Mouse (Mus musculus): ENCODE data around the gene Uqcc3.

GRCm38 (mm10) chr19:8898576-8898975 is 17.9 kb upstream of the Uqcc3 start:
- TF ChIP-seq CTCF (IDR thresholded peaks at IDR 0.05; ENCODE audit: low read depth), result no peak
- TF ChIP-seq EP300 (IDR thresholded peaks at IDR 0.05; ENCODE audit: low read depth), result no peak

Data from heart, postnatal 0 days (tissue).